Mouse (Mus musculus): ENCODE data around the gene Plvap. TPM values are rescaled to one million over a fixed set of nuclear protein-coding genes. Genes with fewer than 3 reads are reported as not detected.

The Plvap gene
- total RNA-seq, 2 experiments from 2014 or later: 6.2 to 7.3 TPM

Other genes starting within 250 kb of the Plvap start
- gene Myo9b, start 239.0 kb downstream of the Plvap start, total RNA-seq (2021): 10 to 100 TPM; 47.3 to 48.5 TPM
- gene Haus8, start 238.8 kb downstream of the Plvap start, total RNA-seq (2021): 10 to 100 TPM; 38.8 to 39.4 TPM
- 100 to 1,000 TPM; 116 to 117 TPM for gene Use1, start 144.9 kb downstream of the Plvap start, total RNA-seq (2021)
- 10 to 100 TPM; 17.9 to 18.5 TPM for gene Ocel1, start 140.5 kb downstream of the Plvap start, total RNA-seq (2021)
- gene Nr2f6, start 129.8 kb downstream of the Plvap start, total RNA-seq (2021): 10 to 100 TPM; 32.2 to 33.1 TPM
- gene Ushbp1, start 116.0 kb downstream of the Plvap start, total RNA-seq (2021): 1 to 10 TPM; 6.5 TPM
- 10 to 100 TPM; 75.8 to 88.0 TPM for gene Babam1, start 114.9 kb downstream of the Plvap start, total RNA-seq (2021)
- gene Ankle1, start 105.7 kb downstream of the Plvap start, total RNA-seq (2021): 1 to 10 TPM; 2.3 to 3.2 TPM
- gene Abhd8, start 48.1 kb downstream of the Plvap start, total RNA-seq (2021): 100 to 1,000 TPM; 113 to 121 TPM
- 10 to 100 TPM; 71.3 to 73.7 TPM for gene Mrpl34, start 46.8 kb downstream of the Plvap start, total RNA-seq (2021)
- 100 to 1,000 TPM; 135 to 139 TPM for gene Dda1, start 42.6 kb downstream of the Plvap start, total RNA-seq (2021)
- gene Ano8, start 25.8 kb downstream of the Plvap start, total RNA-seq (2021): 10 to 100 TPM; 88.0 to 91.9 TPM
- 10 to 100 TPM; 23.0 to 24.1 TPM for gene Gtpbp3, start 23.6 kb downstream of the Plvap start, total RNA-seq (2021)
- gene Ccdc194, start 14.0 kb upstream of the Plvap start, total RNA-seq (2021): not detected
- gene Bst2, start 25.7 kb upstream of the Plvap start, total RNA-seq (2021): 1 to 10 TPM; 3.0 to 3.5 TPM
- gene Mvb12a, start 31.2 kb upstream of the Plvap start, total RNA-seq (2021): 10 to 100 TPM; 37.4 to 40.7 TPM
- not detected for gene Tmem221, start 47.1 kb upstream of the Plvap start, total RNA-seq (2021)
- gene Nxnl1, start 54.8 kb upstream of the Plvap start, total RNA-seq (2021): not detected
- gene Slc27a1, start 57.1 kb upstream of the Plvap start, total RNA-seq (2021): 10 to 100 TPM; 60.5 to 71.1 TPM
- gene Pgls, start 80.4 kb upstream of the Plvap start, total RNA-seq (2021): 10 to 100 TPM; 85.7 to 97.3 TPM
- 1 to 10 TPM; 7.9 to 8.0 TPM for gene Fam129c, start 85.9 kb upstream of the Plvap start, total RNA-seq (2021)
- 10 to 100 TPM; 88.2 to 88.6 TPM for gene Colgalt1, start 99.2 kb upstream of the Plvap start, total RNA-seq (2021)
- gene Unc13a, start 160.0 kb upstream of the Plvap start, total RNA-seq (2021): 100 to 1,000 TPM; 204 to 221 TPM
- gene Jak3, start 164.5 kb upstream of the Plvap start, total RNA-seq (2021): 1 to 10 TPM; 4.5 to 5.5 TPM
- gene Insl3, start 177.5 kb upstream of the Plvap start, total RNA-seq (2021): 1 to 10 TPM in 1 of 2 experiments, under 1 TPM in 1; 0.70 to 1.6 TPM
- gene B3gnt3, start 190.0 kb upstream of the Plvap start, total RNA-seq (2021): under 1 TPM; 0.22 to 0.36 TPM
- gene Fcho1, start 214.0 kb upstream of the Plvap start, total RNA-seq (2021): 100 to 1,000 TPM; 153 to 162 TPM